Mouse (Mus musculus) brain, embryonic 14.5 days (tissue): ENCODE results near the gene Coa4.

Source experiments
- CTCF ChIP-seq: fragments of 200-500 bp; IDR thresholded peaks from 2 replicates; pipeline ENCODE4 v1.5.1; 2012; ENCODE audit warnings: inconsistent platforms, mild to moderate bottlenecking, moderate library complexity, borderline replicate concordance; ENCODE audit not compliant: insufficient read depth, insufficient read length; ENCODE audit errors: extremely low read depth
- POLR2A ChIP-seq: fragments of 200-500 bp; IDR thresholded peaks from 2 replicates; pipeline ENCODE4 v1.6.1; 2012; ENCODE audit warnings: mild to moderate bottlenecking, inconsistent platforms, borderline replicate concordance; ENCODE audit not compliant: poor library complexity, insufficient read depth, insufficient read length, severe bottlenecking; ENCODE audit errors: extremely low read depth

GRCm38 (mm10) chr7:100561861-100562587 lies 25.2 kb downstream of the Coa4 start:
- TF ChIP-seq POLR2A, result no peak
- no peak for TF ChIP-seq CTCF
